8 mouse cellular contexts compared by ENCODE assay signal in the genomic region with DNA sequence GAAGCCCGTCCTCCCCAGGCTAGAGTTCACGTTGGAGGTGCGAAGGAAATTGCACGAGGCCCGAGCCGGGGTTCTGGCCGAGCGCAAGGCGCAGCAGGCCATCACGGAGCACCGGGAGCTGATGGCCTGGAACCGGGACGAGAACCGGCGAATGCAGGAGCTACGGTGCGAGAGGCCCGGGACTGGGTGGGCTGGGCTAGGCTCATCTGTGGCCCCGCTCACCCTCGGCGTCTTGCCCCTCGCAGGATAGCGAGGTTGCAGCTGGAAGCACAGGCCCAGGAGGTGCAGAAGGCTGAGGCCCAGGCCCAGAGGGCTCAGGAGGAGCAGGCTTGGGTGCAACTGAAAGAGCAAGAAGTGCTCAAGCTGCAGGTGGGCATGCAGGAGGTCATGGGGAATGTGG. TPM values are rescaled to one million over a fixed set of nuclear protein-coding genes. Genes with fewer than 3 reads are reported as not detected.
DNase-seq lines count a peak whose midpoint lies in the region; ATAC-seq and TF ChIP-seq lines count a peak whose summit lies in the region.

No protein-coding gene starts in this region.

- POLR2A ChIA-PET in Patski (lab: Charles Lee), result interaction anchor here (0.8 kb wide), 1 partner anchor 27 kb away, joined by 4 read pairs; no protein-coding TSS in a partner anchor

- CTCF ChIA-PET in Patski (lab: Charles Lee), result interaction anchor here (1.0 to 1.8 kb wide), 5 partner anchors 23 to 204 kb away, joined by 3 to 5 read pairs (median 3); no protein-coding TSS in a partner anchor

- peak overlapping the region; percentile 94 for H3K4me3 ChIP-seq in lung, adult 2 months (replicated peaks; ENCODE audit: extremely low read depth, low read depth, low read length)
- H3K4me3 ChIP-seq in embryonic fibroblast, embryonic 13.5 days (ENCODE audit: insufficient read depth, low read length), result peak overlapping the region; percentile 72
- peak overlapping the region; percentile 94 for H3K4me3 ChIP-seq in limb, embryonic 13.5 days
- peak overlapping the region; percentile 85 for H3K4me3 ChIP-seq in small intestine, adult 2 months (ENCODE audit: low read depth, low read length)

- under 1% methylated on average over 23 of the region's 23 CpGs for WGBS in lung, adult 2 months
- WGBS in limb, embryonic 13.5 days, result 0% methylated on average over 23 of the region's 23 CpGs
- WGBS in small intestine, adult 2 months, result 1% methylated on average over 23 of the region's 23 CpGs

- no peak overlapping the region for H3K27ac ChIP-seq in embryonic fibroblast, embryonic 13.5 days (ENCODE audit: insufficient read depth, low read length)
- H3K27ac ChIP-seq in limb, embryonic 13.5 days, result no peak overlapping the region
- no peak overlapping the region for H3K27ac ChIP-seq in small intestine, adult 2 months (ENCODE audit: insufficient read depth, low read depth, low read length)

- peak overlapping the region; percentile 91 for H3K9ac ChIP-seq in limb, embryonic 13.5 days

- no peak for TF ChIP-seq CTCF in lung, adult 2 months (IDR thresholded peaks at IDR 0.05; ENCODE audit: insufficient read depth, low read length)
- TF ChIP-seq CTCF in Patski (IDR thresholded peaks at IDR 0.05), result no peak
- no peak for TF ChIP-seq CTCF in embryonic fibroblast, embryonic 13.5 days (IDR thresholded peaks at IDR 0.05; ENCODE audit: borderline replicate concordance, insufficient read depth, low read length)
- no peak for TF ChIP-seq CTCF in small intestine, adult 2 months (IDR thresholded peaks at IDR 0.05; ENCODE audit: extremely low read depth, insufficient read length, insufficient replicate concordance, low read depth, low read length)

- TF ChIP-seq POLR2A in lung, adult 2 months (IDR thresholded peaks at IDR 0.05; ENCODE audit: borderline replicate concordance, extremely low read depth, low read depth, low read length), result no peak
- TF ChIP-seq POLR2A in embryonic fibroblast, embryonic 13.5 days (IDR thresholded peaks at IDR 0.05; ENCODE audit: low read depth, low read length), result no peak
- no peak for TF ChIP-seq POLR2A in small intestine, adult 2 months (IDR thresholded peaks at IDR 0.05; ENCODE audit: low read depth, low read length)

- no peaks in the 10 kb centered on the region for H3K9me3 ChIP-seq in limb, embryonic 13.5 days

- H3K4me1 ChIP-seq in lung, adult 2 months (ENCODE audit: control insufficient read depth, insufficient read depth, low read length), result peaks cover 5% of the 10 kb centered on the region
- peaks cover 4% of the 10 kb centered on the region; the same call in 1 of the 2 replicates for H3K4me1 ChIP-seq in embryonic fibroblast, embryonic 13.5 days (ENCODE audit: control insufficient read depth, insufficient read depth, low read length)
- H3K4me1 ChIP-seq in limb, embryonic 13.5 days, result peaks cover 21% of the 10 kb centered on the region
- peaks cover 13% of the 10 kb centered on the region; the same call in 1 of the 2 replicates for H3K4me1 ChIP-seq in small intestine, adult 2 months (ENCODE audit: control insufficient read depth, insufficient read depth, insufficient read length, low read length)

- H3K27me3 ChIP-seq in Patski, result no peaks in the 10 kb centered on the region
- H3K27me3 ChIP-seq in limb, embryonic 13.5 days, result no peaks in the 10 kb centered on the region
- no peaks in the 10 kb centered on the region for H3K27me3 ChIP-seq in small intestine, adult 2 months (ENCODE audit: control insufficient read depth, insufficient read depth, low read length)

- peak overlapping the region; percentile 94 for H3K4me2 ChIP-seq in limb, embryonic 13.5 days (replicated peaks)

- in situ Hi-C loops in Patski (cut with MboI; ENCODE audit: low pct_unique_long_range_greater_than_20kb), result no loop called here

- peak; percentile 11 for ATAC-seq in Patski
- no peak for ATAC-seq in limb, embryonic 13.5 days (ENCODE audit: low FRiP score, low read depth)

- peaks cover 20% of the 10 kb centered on the region for H3K36me3 ChIP-seq in limb, embryonic 13.5 days
- no peaks in the 10 kb centered on the region; the same call in 1 of the 2 replicates for H3K36me3 ChIP-seq in small intestine, adult 2 months (ENCODE audit: control insufficient read depth, insufficient read depth, low read length)

- no peak for DNase-seq in lung, adult 2 months
- no peak for DNase-seq in lung, postnatal 14 days
- no peak for DNase-seq in Patski (ENCODE audit: low read depth, low spot score)
- DNase-seq in urinary bladder, postnatal 36 days (ENCODE audit: low spot score in 2 of 2), result no peak
- DNase-seq in adrenal gland, adult (ENCODE audit: inconsistent age in 2 of 2, low spot score in 1 of 2), result no peak

RNA-seq across cellular contexts. Expression of gene Mrps26, which starts 0.5 kb away (rescaled TPM):
- 46.3 and 66.6 TPM in 2 replicates for polyA plus RNA-seq in lung, adult 2 months (2012; rRNA removed)
- polyA plus RNA-seq in Patski (2021), result 73.1 TPM
- polyA plus RNA-seq in embryonic fibroblast, embryonic 13.5 days (2011; ENCODE audit: insufficient read length, low read depth, missing spikeins), result 24.4 and 24.7 TPM in 2 replicates
- polyA plus RNA-seq in limb, embryonic 13.5 days (2015; fragmentation: Nextera tagmentation; extraction: Ambion mirVana), result 80.3 and 85.4 TPM in 2 replicates
- polyA plus RNA-seq in small intestine, adult 2 months (2012; rRNA removed), result 38.0 and 82.5 TPM in 2 replicates

RNA-seq across cellular contexts. Expression of gene Oxt, which starts 11.9 kb away (rescaled TPM):
- 0.28 TPM in 1 of 2 replicates, not detected in the other for polyA plus RNA-seq in lung, adult 2 months (2012; rRNA removed)
- not detected for polyA plus RNA-seq in Patski (2021)
- polyA plus RNA-seq in embryonic fibroblast, embryonic 13.5 days (2011; ENCODE audit: insufficient read length, low read depth, missing spikeins), result not detected in 2 replicates
- not detected in 2 replicates for polyA plus RNA-seq in limb, embryonic 13.5 days (2015; fragmentation: Nextera tagmentation; extraction: Ambion mirVana)
- polyA plus RNA-seq in small intestine, adult 2 months (2012; rRNA removed), result not detected in 2 replicates

RNA-seq across cellular contexts. Expression of gene Avp, which starts 18.3 kb away (rescaled TPM):
- 0.26 TPM in 1 of 2 replicates, not detected in the other for polyA plus RNA-seq in lung, adult 2 months (2012; rRNA removed)
- polyA plus RNA-seq in Patski (2021), result not detected
- polyA plus RNA-seq in embryonic fibroblast, embryonic 13.5 days (2011; ENCODE audit: insufficient read length, low read depth, missing spikeins), result not detected in 2 replicates
- polyA plus RNA-seq in limb, embryonic 13.5 days (2015; fragmentation: Nextera tagmentation; extraction: Ambion mirVana), result not detected in 2 replicates
- polyA plus RNA-seq in small intestine, adult 2 months (2012; rRNA removed), result not detected in 2 replicates
